Mouse (Mus musculus) c-Kit-positive CD71-positive TER-119-negative erythroid progenitor cells, embryonic 14.5 days (primary cell): ENCODE data around the gene Crk.
A peak's percentile ranks its signal among the peaks of the same experiment; 100 is the strongest.

Experiments used
- DNase-seq: peaks from one replicate; pipeline ENCODE4 v3.0.0-alpha.2; 2013; ENCODE audit warnings: low read depth

Gene Crk

GRCm38 (mm10) chr11:75678747-75679438 lies at the start of gene Crk:
Gene Crk, plus strand, starts transcription at chr11:75679259.
- peak; percentile 97 for DNase-seq

GRCm38 (mm10) chr11:75630098-75630497 lies 49.0 kb upstream of the Crk start:
- no peak for DNase-seq

GRCm38 (mm10) chr11:75630645-75631229 lies 48.3 kb upstream of the Crk start, which contains the start of gene Inpp5k:
Gene Inpp5k, plus strand, starts transcription at chr11:75630988.
- peak; percentile 96 for DNase-seq

GRCm38 (mm10) chr11:75631561-75632225 lies 47.4 kb upstream of the Crk start:
- DNase-seq = peak; percentile 34

GRCm38 (mm10) chr11:75632921-75633320 lies 46.1 kb upstream of the Crk start:
- DNase-seq = no peak

GRCm38 (mm10) chr11:75634801-75635200 lies 44.3 kb upstream of the Crk start:
- no peak for DNase-seq

- no peak for DNase-seq
Observed at GRCm38 (mm10) chr11:75635315-75635714, 43.7 kb upstream of the Crk start.

GRCm38 (mm10) chr11:75643323-75643722 lies 35.7 kb upstream of the Crk start:
- DNase-seq = no peak

GRCm38 (mm10) chr11:75644684-75645083 lies 34.4 kb upstream of the Crk start:
- no peak for DNase-seq

GRCm38 (mm10) chr11:75647681-75648211 lies 31.3 kb upstream of the Crk start:
- DNase-seq = no peak

- DNase-seq = no peak
Observed at GRCm38 (mm10) chr11:75649155-75649561, 29.9 kb upstream of the Crk start.

GRCm38 (mm10) chr11:75650311-75650710 lies 28.7 kb upstream of the Crk start, which contains the start of gene Myo1c:
Gene Myo1c, plus strand, starts transcription at chr11:75650504.
- no peak for DNase-seq

- DNase-seq = no peak
Observed at GRCm38 (mm10) chr11:75650958-75651425, 28.1 kb upstream of the Crk start.

GRCm38 (mm10) chr11:75651426-75652221 lies 27.4 kb upstream of the Crk start:
- DNase-seq = peak; percentile 65

GRCm38 (mm10) chr11:75652222-75652941 lies 26.7 kb upstream of the Crk start:
- DNase-seq = no peak

GRCm38 (mm10) chr11:75652942-75653684 lies 25.9 kb upstream of the Crk start:
- DNase-seq = no peak

GRCm38 (mm10) chr11:75653781-75654470 lies 25.1 kb upstream of the Crk start:
- peak; percentile 83 for DNase-seq

- DNase-seq = peak; percentile 75
Observed at GRCm38 (mm10) chr11:75654471-75655390, 24.3 kb upstream of the Crk start.
